In genomic region chr1:88043044-88043443, GRCm38 (mm10) we compare ENCODE assay signal across 14 mouse cellular contexts. TPM values are rescaled to one million over a fixed set of nuclear protein-coding genes. Genes with fewer than 3 reads are reported as not detected.
"Had no signal": no experiment of that assay in that cellular context is flagged by ENCODE, and none has a peak within 500 bp of the region (broad histone marks: within the 10 kb centered on the region; RNA-seq: fewer than 3 reads in every experiment).

No protein-coding gene starts in this region.

RNA-seq across cellular contexts. Expression of gene Ugt1a10, which starts 12.1 kb away (rescaled TPM):
- total RNA-seq: megakaryocyte-erythroid progenitor cell, adult 5-6 weeks had no signal
- polyA plus RNA-seq: lung, embryonic 14.5 days; lung, embryonic 16.5 days; midbrain, embryonic 10.5 days; midbrain, embryonic 12.5 days; midbrain, embryonic 14.5 days; midbrain, embryonic 16.5 days; neural tube, embryonic 12.5 days; neural tube, embryonic 14.5 days; small intestine, adult 2 months; stomach, embryonic 14.5 days; stomach, embryonic 16.5 days; thymus, postnatal 0 days had no signal

RNA-seq across cellular contexts. Expression of gene Ugt1a9, which starts 27.6 kb away (rescaled TPM):
- polyA plus RNA-seq: lung, embryonic 14.5 days; lung, embryonic 16.5 days; midbrain, embryonic 10.5 days; midbrain, embryonic 12.5 days; midbrain, embryonic 14.5 days; midbrain, embryonic 16.5 days; neural tube, embryonic 12.5 days; neural tube, embryonic 14.5 days; thymus, postnatal 0 days had no signal

RNA-seq across cellular contexts. Expression of gene Ugt1a8, which starts 44.6 kb away (rescaled TPM):
- total RNA-seq: megakaryocyte-erythroid progenitor cell, adult 5-6 weeks had no signal
- polyA plus RNA-seq: liver, embryonic 16.5 days; lung, embryonic 14.5 days; lung, embryonic 16.5 days; midbrain, embryonic 10.5 days; midbrain, embryonic 12.5 days; midbrain, embryonic 14.5 days; midbrain, embryonic 16.5 days; neural tube, embryonic 12.5 days; neural tube, embryonic 14.5 days; small intestine, adult 2 months; stomach, embryonic 14.5 days; stomach, embryonic 16.5 days; thymus, postnatal 0 days had no signal
